In genomic region chr11:16761184-16761583, GRCm38 (mm10) we compare ENCODE assay signal across 25 mouse cellular contexts. TPM values are rescaled to one million over a fixed set of nuclear protein-coding genes. Genes with fewer than 3 reads are reported as not detected.
DNase-seq lines count a peak whose midpoint lies in the region; ATAC-seq and TF ChIP-seq lines count a peak whose summit lies in the region.
"Had no signal": no experiment of that assay in that cellular context is flagged by ENCODE, and none has a peak within 500 bp of the region (broad histone marks: within the 10 kb centered on the region; RNA-seq: fewer than 3 reads in every experiment).

No protein-coding gene starts in this region.

- no peaks in the 10 kb centered on the region for H3K36me3 ChIP-seq in forebrain, embryonic 13.5 days (ENCODE audit: poor library complexity, severe bottlenecking)
- H3K36me3 ChIP-seq in forebrain, embryonic 11.5 days (ENCODE audit: control insufficient read depth, insufficient read depth, low read length), result no peaks in the 10 kb centered on the region
- H3K36me3 ChIP-seq in forebrain, embryonic 15.5 days, result no peaks in the 10 kb centered on the region
- H3K36me3 ChIP-seq: G1E; hindbrain, embryonic 12.5 days had no signal

- no peak overlapping the region for H3K4me2 ChIP-seq in forebrain, embryonic 13.5 days
- H3K4me2 ChIP-seq in forebrain, embryonic 11.5 days (ENCODE audit: low read depth, low read length, severe bottlenecking), result no peak overlapping the region
- H3K4me2 ChIP-seq in forebrain, embryonic 15.5 days (replicated peaks), result no peak overlapping the region
- H3K4me2 ChIP-seq: heart, embryonic 11.5 days; hindbrain, embryonic 12.5 days had no signal

- ATAC-seq in forebrain, embryonic 13.5 days, result peak; percentile 70
- no peak for ATAC-seq in forebrain, embryonic 11.5 days (replicated peaks; ENCODE audit: low FRiP score)
- ATAC-seq in forebrain, embryonic 15.5 days (replicated peaks), result peak; percentile 32; the same call in 1 of the 2 replicates
- ATAC-seq: hindbrain, embryonic 16.5 days; inflammation-experienced regulatory T-cells, adult 6 months; intestine, embryonic 16.5 days; Patski had no signal

- 60% methylated on average over 2 of the region's 2 CpGs for WGBS in forebrain, embryonic 13.5 days
- 75% methylated on average over 2 of the region's 2 CpGs for WGBS in forebrain, embryonic 11.5 days
- WGBS in forebrain, embryonic 15.5 days, result 56% methylated on average over 2 of the region's 2 CpGs

- TF ChIP-seq POLR2A in brain, embryonic 14.5 days (IDR thresholded peaks at IDR 0.05; ENCODE audit: borderline replicate concordance, extremely low read depth, insufficient read depth, insufficient read length, poor library complexity, severe bottlenecking), result no peak

- H3K27me3 ChIP-seq in forebrain, embryonic 13.5 days, result no peaks in the 10 kb centered on the region
- no peaks in the 10 kb centered on the region for H3K27me3 ChIP-seq in forebrain, embryonic 11.5 days (ENCODE audit: control insufficient read depth, insufficient read depth, low read length)
- H3K27me3 ChIP-seq in forebrain, embryonic 15.5 days, result no peaks in the 10 kb centered on the region
- H3K27me3 ChIP-seq: CH12.LX; hindbrain, embryonic 12.5 days; Patski had no signal

- H3K4me1 ChIP-seq in forebrain, embryonic 13.5 days, result no peaks in the 10 kb centered on the region
- H3K4me1 ChIP-seq in forebrain, embryonic 11.5 days (replicated peaks; ENCODE audit: control insufficient read depth, insufficient read depth, low read length), result no peaks in the 10 kb centered on the region
- H3K4me1 ChIP-seq in forebrain, embryonic 15.5 days, result peaks cover 4% of the 10 kb centered on the region; the same call in 1 of the 2 replicates
- H3K4me1 ChIP-seq: hindbrain, embryonic 12.5 days had no signal

- no peak for DNase-seq in forebrain, embryonic 11.5 days (ENCODE audit: low spot score)
- peak; percentile 42 for DNase-seq in brain, embryonic 14.5 days (ENCODE audit: low read depth)
- peak; percentile 27 for DNase-seq in retina, embryonic 14.5 days (ENCODE audit: low spot score)
- DNase-seq in heart, adult 18-20 months, result no peak
- no peak for DNase-seq in lung, postnatal 14 days
- DNase-seq: adrenal gland, adult 2 months; adrenal gland, postnatal 14 days; B cell, adult 2 months; cerebellum, adult 11-12 months; cerebellum, adult 8-10 months; cerebellum, postnatal 10 days; cerebellum, postnatal 36 days; gastrocnemius, postnatal 25 days; kidney, adult 18-20 months had no signal

- no peak overlapping the region for H3K27ac ChIP-seq in forebrain, embryonic 13.5 days
- no peak overlapping the region for H3K27ac ChIP-seq in forebrain, embryonic 11.5 days (ENCODE audit: low read depth, low read length)
- H3K27ac ChIP-seq in forebrain, embryonic 15.5 days (replicated peaks), result no peak overlapping the region
- H3K27ac ChIP-seq: hindbrain, embryonic 12.5 days had no signal

- no peak overlapping the region for H3K4me3 ChIP-seq in forebrain, embryonic 13.5 days
- H3K4me3 ChIP-seq in forebrain, embryonic 11.5 days (ENCODE audit: low read depth, low read length), result no peak overlapping the region
- no peak overlapping the region for H3K4me3 ChIP-seq in forebrain, embryonic 15.5 days
- H3K4me3 ChIP-seq: hindbrain, embryonic 12.5 days had no signal

- TF ChIP-seq CTCF in brain, embryonic 14.5 days (IDR thresholded peaks at IDR 0.05; ENCODE audit: borderline replicate concordance, extremely low read depth, insufficient read depth, insufficient read length), result no peak

- H3K9ac ChIP-seq in forebrain, embryonic 13.5 days, result no peak overlapping the region
- H3K9ac ChIP-seq in forebrain, embryonic 11.5 days (ENCODE audit: low read length), result no peak overlapping the region
- no peak overlapping the region for H3K9ac ChIP-seq in forebrain, embryonic 15.5 days (replicated peaks)
- H3K9ac ChIP-seq: hindbrain, embryonic 12.5 days had no signal

- H3K9me3 ChIP-seq in forebrain, embryonic 13.5 days (replicated peaks), result no peaks in the 10 kb centered on the region
- no peaks in the 10 kb centered on the region for H3K9me3 ChIP-seq in forebrain, embryonic 11.5 days (ENCODE audit: control insufficient read depth, low read length)
- no peaks in the 10 kb centered on the region for H3K9me3 ChIP-seq in forebrain, embryonic 15.5 days
- H3K9me3 ChIP-seq: G1E; hindbrain, embryonic 12.5 days had no signal

RNA-seq across cellular contexts. Expression of gene Egfr, which starts 9.2 kb away (rescaled TPM):
- polyA plus RNA-seq in forebrain, embryonic 13.5 days (2015; fragmentation: Nextera tagmentation; extraction: Ambion mirVana), result 1.2 and 1.3 TPM in 2 replicates
- polyA plus RNA-seq in forebrain, embryonic 11.5 days (2014; fragmentation: Nextera tagmentation; extraction: Ambion mirVana), result 3.6 and 4.3 TPM in 2 replicates
- 3.1 and 5.0 TPM in 2 replicates for polyA plus RNA-seq in brain, embryonic 14.5 days (2012; rRNA removed)
- 2.5 and 2.9 TPM in 2 replicates for polyA plus RNA-seq in forebrain, embryonic 15.5 days (2015; fragmentation: Nextera tagmentation; extraction: Ambion mirVana)
- 1 to 10 TPM; 7.8 to 8.2 TPM for total RNA-seq in heart, adult 18-20 months (2021)
- total RNA-seq: hematopoietic stem cell, adult 5-6 weeks had no signal
- polyA plus RNA-seq: G1E; inflammation-experienced regulatory T-cells, adult 6 months had no signal

Comparison
In these comparisons a context has a peak if more than half of its experiments do, and no peak if none do; other contexts are left out.
1. DNase-seq: peak in brain, embryonic 14.5 days (single experiment) and retina, embryonic 14.5 days (single experiment); none in forebrain, embryonic 11.5 days (single experiment), heart, adult 18-20 months (0 of 2) and lung, postnatal 14 days (single experiment).